Mouse (Mus musculus): Measurements from ENCODE around the gene Olfr985.

Olfr985 gene

GRCm38 (mm10) chr9:40130084-40130483 lies at the start of gene Olfr985:
Olfr985 (minus strand) TSS chr9:40130184.
- DNase-seq = no peak

- no peak for DNase-seq
Measured at GRCm38 (mm10) chr9:40177017-40177416, 47.0 kb upstream of the Olfr985 start.

GRCm38 (mm10) chr9:40166446-40166845 lies 36.5 kb upstream of the Olfr985 start:
- DNase-seq = no peak

- no peak for DNase-seq
Measured at GRCm38 (mm10) chr9:40155118-40155644, 25.2 kb upstream of the Olfr985 start.

GRCm38 (mm10) chr9:40141544-40141943 lies 11.6 kb upstream of the Olfr985 start:
- DNase-seq = no peak

GRCm38 (mm10) chr9:40139484-40139883 lies 9.5 kb upstream of the Olfr985 start:
- no peak for DNase-seq

GRCm38 (mm10) chr9:40136987-40137688 lies 7.2 kb upstream of the Olfr985 start:
- DNase-seq = no peak

GRCm38 (mm10) chr9:40130556-40130955 lies 572 bp upstream of the Olfr985 start:
- DNase-seq = no peak

- no peak for DNase-seq
Measured at GRCm38 (mm10) chr9:40117287-40117659, 12.7 kb downstream of the Olfr985 start.

- DNase-seq = peak; percentile 10
Measured at GRCm38 (mm10) chr9:40116645-40117286, 13.2 kb downstream of the Olfr985 start.

GRCm38 (mm10) chr9:40114106-40114505 lies 15.9 kb downstream of the Olfr985 start, which contains the start of gene Olfr984:
Olfr984 (minus strand) TSS chr9:40114206.
- DNase-seq = no peak

GRCm38 (mm10) chr9:40094769-40095168 lies 35.2 kb downstream of the Olfr985 start:
- no peak for DNase-seq

GRCm38 (mm10) chr9:40093495-40093894 lies 36.5 kb downstream of the Olfr985 start, which contains the start of gene Olfr983:
Olfr983 (minus strand) TSS chr9:40093595.
- DNase-seq = no peak

All from embryo, embryonic 11 days (tissue).